Mouse (Mus musculus) cortical plate, adult 2 months (tissue): ENCODE measurements at regions not wholly inside any gene's neighbourhood (a gene's known extent, or its start where the extent isn't known, plus 50 kb on each side); places are given as distances from the start of the nearest gene placed in this dataset.

Experiments
- CTCF ChIP-seq: fragments of 200-500 bp; IDR thresholded peaks from 2 replicates; pipeline ENCODE4 v1.5.1; 2011; ENCODE audit warnings: mild to moderate bottlenecking, control low read depth, low read length; ENCODE audit not compliant: insufficient read depth; ENCODE audit errors: extremely low read depth
- POLR2A ChIP-seq: fragments of 200-500 bp; IDR thresholded peaks from 2 replicates; pipeline ENCODE4 v1.6.1; 2011; ENCODE audit warnings: mild to moderate bottlenecking, low read length, control low read depth; ENCODE audit not compliant: insufficient read depth; ENCODE audit errors: extremely low read depth

DNA sequence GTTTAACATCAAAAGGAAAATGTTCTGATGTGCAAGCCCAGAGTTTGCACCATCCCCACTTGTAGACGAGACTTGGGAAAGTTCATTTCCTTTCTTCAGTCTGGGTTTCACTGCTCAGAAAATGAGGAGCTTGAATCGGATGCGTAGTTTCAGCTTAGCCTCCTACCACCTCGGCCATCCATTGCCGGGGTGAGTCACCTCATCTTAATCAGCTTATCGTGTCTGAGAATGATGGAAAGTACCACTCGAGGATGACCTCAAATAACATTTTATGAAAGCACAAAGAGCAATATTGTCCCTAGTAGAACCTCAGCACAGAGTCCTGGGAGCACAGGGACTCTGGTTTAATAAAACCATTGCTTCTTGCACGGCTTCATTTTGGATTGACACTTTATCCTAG is 1700.1 kb upstream of the Gm6569 start:
- no peak for TF ChIP-seq CTCF
- no peak for TF ChIP-seq POLR2A
